Mouse (Mus musculus) midbrain, embryonic 13.5 days (tissue): ENCODE data around the gene Btd. TPM values are rescaled to one million over a fixed set of nuclear protein-coding genes. Genes with fewer than 3 reads are reported as not detected.

Experiments
- ATAC-seq: fragments of 200-750 bp; cut with Nextera tagmentation; 2 replicates; pipeline ENCODE4 v1.8.0; 2017; ENCODE audit warnings: mild to moderate bottlenecking, moderate TSS enrichment, moderate library complexity
- H3K27ac ChIP-seq: fragments of 300-500 bp; sonication (generic); 2 replicates; pipeline ENCODE4 v1.5.1; 2015; ENCODE audit warnings: inconsistent platforms, mild to moderate bottlenecking, moderate library complexity
- H3K27me3 ChIP-seq: fragments of 300-500 bp; sonication (generic); 2 replicates; pipeline ENCODE4 v1.6.1; 2015; ENCODE audit warnings: mild to moderate bottlenecking, inconsistent platforms
- H3K36me3 ChIP-seq: fragments of 300-500 bp; sonication (generic); 2 replicates; pipeline ENCODE4 v1.6.1; 2015; ENCODE audit warnings: mild to moderate bottlenecking, inconsistent platforms
- H3K4me1 ChIP-seq: fragments of 300-500 bp; sonication (generic); replicated peaks from 2 replicates; pipeline ENCODE4 v1.6.1; 2015; ENCODE audit warnings: inconsistent platforms
- H3K4me2 ChIP-seq: fragments of 300-500 bp; sonication (generic); replicated peaks from 2 replicates; pipeline ENCODE4 v1.6.1; 2015; ENCODE audit warnings: moderate library complexity, mild to moderate bottlenecking, inconsistent platforms
- H3K4me3 ChIP-seq: fragments of 300-500 bp; sonication (generic); replicated peaks from 2 replicates; pipeline ENCODE4 v1.5.1; 2015; ENCODE audit warnings: mild to moderate bottlenecking, inconsistent platforms
- H3K9ac ChIP-seq: fragments of 300-500 bp; sonication (generic); replicated peaks from 2 replicates; pipeline ENCODE4 v1.6.1; 2015; ENCODE audit warnings: mild to moderate bottlenecking, inconsistent platforms
- H3K9me3 ChIP-seq: fragments of 300-500 bp; sonication (generic); 2 replicates; pipeline ENCODE4 v1.6.1; 2016; ENCODE audit warnings: mild to moderate bottlenecking, inconsistent platforms
- WGBS: fragments of 180-500 bp; shearing (Covaris S2); methylation state at CpG from one replicate; pipeline ENCODE4 v1.1.7; 2015; 5-methylcytosine and 5-hydroxymethylcytosine counted together
- polyA plus RNA-seq: library from polyadenylated mRNA; unstranded; fragments of >200 nt; fragmentation: Nextera tagmentation; extraction: Ambion mirVana; gene quantifications from 2 replicates; pipeline ENCODE4 v1.2.1, GENCODE M21; 2015

Gene Btd
- polyA plus RNA-seq, 1 experiment from 2014 or later, result 14.8 TPM

GRCm38 (mm10) chr14:31696985-31697303, 56.1 kb downstream of the Btd start:
- H3K4me3 ChIP-seq, result no peak overlapping the region
- no peaks in the 10 kb centered on the region for H3K27me3 ChIP-seq
- H3K9ac ChIP-seq, result no peak overlapping the region
- H3K36me3 ChIP-seq, result peaks cover 39% of the 10 kb centered on the region
- no peaks in the 10 kb centered on the region for H3K9me3 ChIP-seq
- ATAC-seq, result no peak
- H3K4me1 ChIP-seq, result no peaks in the 10 kb centered on the region
- H3K27ac ChIP-seq, result no peak overlapping the region
- H3K4me2 ChIP-seq, result no peak overlapping the region
- WGBS, result 88% methylated on average over 3 of the region's 3 CpGs

- ATAC-seq, result no peak
- no peak overlapping the region for H3K9ac ChIP-seq
- H3K4me2 ChIP-seq, result no peak overlapping the region
- peaks cover 43% of the 10 kb centered on the region for H3K36me3 ChIP-seq
- H3K27ac ChIP-seq, result no peak overlapping the region
- H3K4me3 ChIP-seq, result no peak overlapping the region
- H3K27me3 ChIP-seq, result no peaks in the 10 kb centered on the region
- WGBS, result 90% methylated on average over 3 of the region's 3 CpGs
- no peaks in the 10 kb centered on the region for H3K9me3 ChIP-seq
- no peaks in the 10 kb centered on the region for H3K4me1 ChIP-seq
Measured at GRCm38 (mm10) chr14:31697346-31697745, 56.5 kb downstream of the Btd start.

GRCm38 (mm10) chr14:31697755-31698154, 56.9 kb downstream of the Btd start:
- ATAC-seq, result no peak
- no peak overlapping the region for H3K4me3 ChIP-seq
- H3K4me1 ChIP-seq, result no peaks in the 10 kb centered on the region
- no peaks in the 10 kb centered on the region for H3K27me3 ChIP-seq
- H3K9me3 ChIP-seq, result no peaks in the 10 kb centered on the region
- H3K27ac ChIP-seq, result no peak overlapping the region
- H3K36me3 ChIP-seq, result peaks cover 47% of the 10 kb centered on the region
- 93% methylated on average over 4 of the region's 4 CpGs for WGBS
- no peak overlapping the region for H3K9ac ChIP-seq
- no peak overlapping the region for H3K4me2 ChIP-seq

GRCm38 (mm10) chr14:31700376-31700775, 59.5 kb downstream of the Btd start:
- Histone ChIP-seq H3K4me3 (no peak overlapping the region), H3K9ac (no peak overlapping the region), H3K4me2 (no peak overlapping the region), H3K9me3 (no peaks in the 10 kb centered on the region), H3K27me3 (no peaks in the 10 kb centered on the region), H3K36me3 (peaks cover 69% of the 10 kb centered on the region), H3K4me1 (no peaks in the 10 kb centered on the region), H3K27ac (no peak overlapping the region)
- ATAC-seq, result no peak
- 94% methylated on average over 2 of the region's 2 CpGs for WGBS

- H3K27me3 ChIP-seq, result no peaks in the 10 kb centered on the region
- no peak overlapping the region for H3K9ac ChIP-seq
- peaks cover 42% of the 10 kb centered on the region for H3K36me3 ChIP-seq
- no peak overlapping the region for H3K4me3 ChIP-seq
- H3K27ac ChIP-seq, result no peak overlapping the region
- no peak overlapping the region for H3K4me2 ChIP-seq
- H3K9me3 ChIP-seq, result no peaks in the 10 kb centered on the region
- ATAC-seq, result no peak
- no peaks in the 10 kb centered on the region for H3K4me1 ChIP-seq
- 85% methylated on average over 1 of the region's 1 CpGs for WGBS
Measured at GRCm38 (mm10) chr14:31709343-31709742, 68.5 kb downstream of the Btd start.

DNA sequence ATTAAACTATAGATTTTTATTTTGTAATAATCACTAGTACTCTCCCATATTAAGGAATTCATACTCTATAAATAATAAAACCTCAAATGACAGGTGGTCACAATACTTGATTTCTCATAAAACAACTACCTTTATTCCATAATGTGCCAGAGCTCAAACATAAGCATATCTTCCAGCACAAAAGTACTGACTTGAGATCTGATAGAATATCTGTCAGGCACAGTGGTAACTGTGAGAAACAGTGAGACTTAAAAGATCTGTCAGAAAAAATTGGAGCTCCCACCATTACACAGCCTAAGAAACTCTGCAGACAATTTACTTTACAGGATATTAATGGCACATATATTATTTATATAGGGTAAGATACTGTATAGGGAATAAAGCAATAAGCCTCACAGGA, 74.8 kb downstream of the Btd start:
- Histone ChIP-seq H3K4me3 (no peak overlapping the region), H3K36me3 (peaks cover 55% of the 10 kb centered on the region), H3K4me2 (no peak overlapping the region), H3K27ac (no peak overlapping the region), H3K27me3 (no peaks in the 10 kb centered on the region), H3K9ac (no peak overlapping the region), H3K4me1 (no peaks in the 10 kb centered on the region), H3K9me3 (no peaks in the 10 kb centered on the region)
- ATAC-seq, result no peak

- H3K36me3 ChIP-seq, result peaks cover 60% of the 10 kb centered on the region
- H3K4me3 ChIP-seq, result no peak overlapping the region
- H3K27ac ChIP-seq, result no peak overlapping the region
- H3K4me2 ChIP-seq, result no peak overlapping the region
- no peaks in the 10 kb centered on the region for H3K27me3 ChIP-seq
- ATAC-seq, result no peak
- 95% methylated on average over 5 of the region's 5 CpGs for WGBS
- no peak overlapping the region for H3K9ac ChIP-seq
- H3K9me3 ChIP-seq, result no peaks in the 10 kb centered on the region
- no peaks in the 10 kb centered on the region for H3K4me1 ChIP-seq
Measured at GRCm38 (mm10) chr14:31717360-31717759, 76.5 kb downstream of the Btd start.

Other genes starting within 250 kb of the Btd start
- gene Sh3bp5, start 204.9 kb upstream of the Btd start, polyA plus RNA-seq, result 111 and 116 TPM in 2 replicates
- 11.6 and 12.2 TPM in 2 replicates for gene Eaf1, start 146.6 kb upstream of the Btd start, polyA plus RNA-seq
- 55.3 and 67.1 TPM in 2 replicates for gene Mettl6, start 146.0 kb upstream of the Btd start, polyA plus RNA-seq
- not detected in 2 replicates for gene Colq, start 49.7 kb upstream of the Btd start, polyA plus RNA-seq
- gene Gm49387, start 150 bp upstream of the Btd start, polyA plus RNA-seq, result not detected in 2 replicates
- 7.5 and 8.6 TPM in 2 replicates for gene Hacl1, start 258 bp downstream of the Btd start, polyA plus RNA-seq
- 9.9 and 11.1 TPM in 2 replicates for gene Ankrd28, start 189.6 kb downstream of the Btd start, polyA plus RNA-seq